Mouse (Mus musculus): ENCODE results near the gene Prss50.

DNA sequence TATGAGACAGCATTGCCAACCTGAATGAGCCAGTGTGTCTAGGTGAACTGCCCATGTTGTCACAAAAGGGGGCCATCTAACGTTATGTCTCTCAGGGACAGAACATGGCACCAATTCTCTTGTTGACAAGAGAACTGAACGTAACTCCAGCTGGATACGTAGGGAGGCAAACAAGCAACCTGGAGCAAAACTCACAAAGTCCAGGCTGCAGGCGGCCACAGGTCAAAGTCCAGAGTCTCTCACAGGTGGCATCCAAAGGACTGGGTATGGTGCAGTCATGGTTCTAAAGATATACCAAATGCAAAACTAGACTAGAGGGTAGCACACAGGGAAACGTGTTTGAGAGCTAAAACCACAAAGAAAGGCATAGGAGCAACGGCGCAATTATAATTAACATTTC is 36.3 kb upstream of the Prss50 start:
- TF ChIP-seq CTCF (IDR thresholded peaks at IDR 0.05; ENCODE audit: borderline replicate concordance, control insufficient read depth, extremely low read depth, insufficient read depth, low read length, poor library complexity) (no peak), POLR2A (IDR thresholded peaks at IDR 0.05; ENCODE audit: control insufficient read depth, extremely low read depth, insufficient read depth, low read length, poor library complexity) (no peak)

Measured in thymus, adult 2 months (tissue).